Mouse (Mus musculus) heart, embryonic 16.5 days (tissue): Measurements from ENCODE around the gene Txlng. TPM values are rescaled to one million over a fixed set of nuclear protein-coding genes. Genes with fewer than 3 reads are reported as not detected.

Experiments
- ATAC-seq: fragments of 200-750 bp; cut with Nextera tagmentation; replicated peaks from 2 replicates; pipeline ENCODE4 v1.8.0; 2017; ENCODE audit warnings: moderate number of reproducible peaks; ENCODE audit not compliant: insufficient read depth, low FRiP score; ENCODE audit errors: extremely low read depth
- H3K27ac ChIP-seq: fragments of 300-500 bp; sonication (generic); 2 replicates; pipeline ENCODE4 v1.5.1; 2014; ENCODE audit warnings: mild to moderate bottlenecking, low read length, control low read depth, moderate library complexity
- H3K27me3 ChIP-seq: fragments of 300-500 bp; sonication (generic); 2 replicates; pipeline ENCODE4 v1.6.1; 2014; ENCODE audit warnings: low read length, mixed read lengths; ENCODE audit not compliant: control insufficient read depth, insufficient read depth
- H3K36me3 ChIP-seq: fragments of 300-500 bp; sonication (generic); 2 replicates; pipeline ENCODE4 v1.6.1; 2014; ENCODE audit not compliant: control insufficient read depth, insufficient read depth
- H3K4me1 ChIP-seq: fragments of 300-500 bp; sonication (generic); 2 replicates; pipeline ENCODE4 v1.6.1; 2014; ENCODE audit warnings: low read length, mixed read lengths; ENCODE audit not compliant: control insufficient read depth, insufficient read depth
- H3K4me2 ChIP-seq: fragments of 300-500 bp; sonication (generic); 2 replicates; pipeline ENCODE4 v1.6.1; 2014; ENCODE audit warnings: low read depth, mild to moderate bottlenecking, control low read depth, low read length
- H3K4me3 ChIP-seq: fragments of 300-500 bp; sonication (generic); 2 replicates; pipeline ENCODE4 v1.5.1; 2014; ENCODE audit warnings: mild to moderate bottlenecking, control low read depth, low read length
- H3K9ac ChIP-seq: fragments of 300-500 bp; sonication (generic); 2 replicates; pipeline ENCODE4 v1.6.1; 2014; ENCODE audit warnings: low read length, control low read depth
- H3K9me3 ChIP-seq: fragments of 300-500 bp; sonication (generic); replicated peaks from 2 replicates; pipeline ENCODE4 v1.6.1; 2016; ENCODE audit warnings: low read length; ENCODE audit not compliant: control insufficient read depth
- WGBS: fragments of 180-500 bp; shearing (Covaris S2); extraction: QIAGEN DNeasy Blood & Tissue Kit; methylation state at CpG from one replicate; pipeline ENCODE4 v1.1.7; 2014; 5-methylcytosine and 5-hydroxymethylcytosine counted together
- polyA plus RNA-seq: library from polyadenylated mRNA; unstranded; fragments of >200 nt; fragmentation: Nextera tagmentation; extraction: Ambion mirVana; gene quantifications from 2 replicates; pipeline ENCODE4 v1.2.1, GENCODE M21; 2015

The Txlng gene
- polyA plus RNA-seq, result 9.5 and 12.0 TPM in 2 replicates

GRCm38 (mm10) chrX:162829203-162829708 is at the start of gene Txlng:
Txlng (minus strand) TSS chrX:162829454.
- WGBS, result 8% methylated on average over 37 of the region's 37 CpGs
- peak within 1 kb of the TSS; percentile 63; the same call in 1 of the 2 replicates for H3K27ac ChIP-seq
- H3K4me3 ChIP-seq, result peak within 1 kb of the TSS; percentile 61
- ATAC-seq, result peak; percentile 99
- no peaks in the 10 kb centered on the region for H3K9me3 ChIP-seq
- H3K4me2 ChIP-seq, result peak within 1 kb of the TSS; percentile 88
- peak within 1 kb of the TSS; percentile 78 for H3K9ac ChIP-seq
- no peaks in the 10 kb centered on the region for H3K4me1 ChIP-seq
- H3K36me3 ChIP-seq, result no peaks in the 10 kb centered on the region
- no peaks in the 10 kb centered on the region for H3K27me3 ChIP-seq

DNA sequence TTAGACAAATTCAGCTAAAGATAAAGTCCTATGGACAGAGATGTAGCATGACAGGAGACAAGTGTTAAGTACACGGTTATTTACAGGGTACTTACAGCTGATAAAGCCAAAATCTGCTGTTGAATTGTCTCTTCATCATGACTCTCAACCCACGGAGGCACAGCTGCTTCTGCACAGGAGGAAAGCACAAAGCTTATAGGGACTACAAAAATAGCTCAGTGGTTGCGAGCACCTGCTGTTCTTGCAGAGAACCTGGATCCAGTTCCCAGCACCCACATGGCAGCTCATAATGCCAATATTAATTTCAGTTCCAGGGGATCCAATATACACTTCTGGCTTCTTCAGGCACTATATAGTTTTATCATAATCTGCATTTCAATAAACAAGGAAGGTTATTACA is 49.0 kb upstream of the Txlng start:
- H3K4me2 ChIP-seq, result no peak overlapping the region
- H3K36me3 ChIP-seq, result peaks cover 7% of the 10 kb centered on the region; the same call in 1 of the 2 replicates
- H3K4me1 ChIP-seq, result no peaks in the 10 kb centered on the region
- ATAC-seq, result no peak
- 83% methylated on average over 3 of the region's 3 CpGs for WGBS
- H3K4me3 ChIP-seq, result no peak overlapping the region
- H3K27me3 ChIP-seq, result no peaks in the 10 kb centered on the region
- no peak overlapping the region for H3K27ac ChIP-seq
- no peak overlapping the region for H3K9ac ChIP-seq
- no peaks in the 10 kb centered on the region for H3K9me3 ChIP-seq

DNA sequence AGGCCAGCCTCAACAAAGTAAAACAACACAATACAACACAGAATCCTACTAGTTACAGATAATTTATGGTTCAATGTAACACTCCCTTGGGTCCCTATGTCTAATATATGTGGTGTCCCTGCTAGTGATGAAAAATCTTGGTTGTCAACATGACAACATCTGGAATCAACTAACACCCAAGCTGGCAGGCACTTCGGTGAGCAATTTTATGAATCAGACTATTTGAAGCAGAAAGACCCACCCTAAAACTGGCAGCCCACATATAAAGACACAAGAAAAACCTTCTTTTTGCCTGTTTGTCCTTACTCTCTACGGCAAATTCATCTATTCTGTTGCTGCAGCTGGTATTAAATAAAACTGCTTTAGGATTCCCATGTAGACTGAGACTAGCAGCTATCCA is 44.5 kb upstream of the Txlng start:
- no peak overlapping the region for H3K27ac ChIP-seq
- peaks cover 14% of the 10 kb centered on the region; the same call in 1 of the 2 replicates for H3K36me3 ChIP-seq
- no peaks in the 10 kb centered on the region for H3K9me3 ChIP-seq
- no peak overlapping the region for H3K4me3 ChIP-seq
- ATAC-seq, result no peak
- no peaks in the 10 kb centered on the region for H3K4me1 ChIP-seq
- WGBS, result 94% methylated on average over 2 of the region's 2 CpGs
- no peak overlapping the region for H3K9ac ChIP-seq
- no peaks in the 10 kb centered on the region for H3K27me3 ChIP-seq
- H3K4me2 ChIP-seq, result no peak overlapping the region

- Histone ChIP-seq H3K4me3 (no peak overlapping the region), H3K9ac (no peak overlapping the region), H3K9me3 (no peaks in the 10 kb centered on the region), H3K27me3 (no peaks in the 10 kb centered on the region), H3K27ac (peak overlapping the region; percentile 10; the same call in 1 of the 2 replicates), H3K4me1 (no peaks in the 10 kb centered on the region), H3K4me2 (no peak overlapping the region), H3K36me3 (peaks cover 13% of the 10 kb centered on the region; the same call in 1 of the 2 replicates)
- 31% methylated on average over 4 of the region's 4 CpGs for WGBS
- no peak for ATAC-seq
These were observed 42.7 kb upstream of the Txlng start for GRCm38 (mm10) chrX:162871734-162872517.

- H3K4me3 ChIP-seq, result no peak overlapping the region
- H3K4me2 ChIP-seq, result no peak overlapping the region
- no peak overlapping the region for H3K9ac ChIP-seq
- H3K27me3 ChIP-seq, result no peaks in the 10 kb centered on the region
- 0 out of 2 replicates have a peak, but pooled peaks have one; percentile 28 for ATAC-seq
- no peak overlapping the region for H3K27ac ChIP-seq
- no peaks in the 10 kb centered on the region for H3K4me1 ChIP-seq
- 55% methylated on average over 3 of the region's 3 CpGs for WGBS
- no peaks in the 10 kb centered on the region for H3K9me3 ChIP-seq
- H3K36me3 ChIP-seq, result peaks cover 9% of the 10 kb centered on the region; the same call in 1 of the 2 replicates
These were observed 39.2 kb upstream of the Txlng start for GRCm38 (mm10) chrX:162868294-162868965.

GRCm38 (mm10) chrX:162848682-162849081 is 19.4 kb upstream of the Txlng start:
- 65% methylated on average over 1 of the region's 1 CpGs for WGBS

DNA sequence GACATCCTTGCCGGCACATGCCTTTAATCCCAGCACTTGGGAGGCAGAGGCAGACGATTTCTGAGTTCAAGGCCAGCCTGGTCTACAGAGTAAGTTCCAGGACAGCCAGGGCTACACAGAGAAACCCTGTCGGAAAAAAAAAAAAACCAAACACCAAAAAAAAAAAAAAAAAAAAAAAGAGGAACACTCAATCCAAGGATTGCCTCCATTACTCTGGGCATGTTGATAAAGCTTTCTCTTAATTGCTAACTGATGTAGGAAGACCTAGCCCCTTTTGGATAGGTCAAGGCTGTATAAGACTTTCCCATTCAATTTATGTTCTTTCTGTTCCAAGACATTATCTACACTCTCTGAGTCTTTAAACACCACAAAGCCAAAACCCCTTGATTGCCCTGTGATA is 16.3 kb upstream of the Txlng start:
- H3K9ac ChIP-seq, result no peak overlapping the region

More at GRCm38 (mm10) chrX:162848682-162849081, 19.4 kb upstream of the Txlng start:
- Histone ChIP-seq H3K9ac (no peak overlapping the region), H3K27ac (no peak overlapping the region), H3K27me3 (no peaks in the 10 kb centered on the region), H3K4me2 (no peak overlapping the region), H3K9me3 (no peaks in the 10 kb centered on the region), H3K4me1 (no peaks in the 10 kb centered on the region), H3K4me3 (no peak overlapping the region), H3K36me3 (no peaks in the 10 kb centered on the region)
- ATAC-seq, result no peak

DNA sequence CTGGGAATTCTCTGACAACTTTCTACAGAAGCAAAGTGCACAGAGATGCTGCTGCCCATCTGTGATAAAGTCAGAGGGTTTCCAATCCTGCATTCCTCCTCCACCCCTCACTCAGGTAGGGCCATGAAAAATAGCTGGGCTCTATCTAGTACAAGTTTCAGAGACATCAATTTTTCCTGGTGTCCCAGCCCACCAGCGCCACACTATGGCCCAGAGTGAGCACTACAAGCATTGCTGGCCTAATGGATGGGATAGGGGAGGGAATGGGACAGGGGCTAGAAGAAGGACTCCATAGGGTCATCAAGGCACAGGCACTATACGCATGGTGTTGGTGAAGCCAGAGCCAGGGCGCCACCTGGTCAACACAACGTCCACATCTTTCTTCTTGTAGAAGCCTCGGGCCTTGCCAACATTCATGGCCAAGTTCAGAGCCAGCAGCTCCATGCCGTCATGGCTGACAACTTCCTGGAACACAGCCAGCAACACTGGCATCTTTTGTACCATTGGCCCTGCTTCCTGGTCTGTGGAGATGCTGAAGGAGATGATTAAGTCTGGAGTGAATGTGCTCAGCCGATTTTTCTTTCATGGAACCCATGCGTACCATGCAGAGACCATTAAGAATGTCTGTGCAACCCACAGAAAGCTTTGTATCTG is 15.3 kb upstream of the Txlng start:
- no peaks in the 10 kb centered on the region for H3K4me1 ChIP-seq
- no peak overlapping the region for H3K27ac ChIP-seq
- H3K36me3 ChIP-seq, result no peaks in the 10 kb centered on the region
- H3K4me3 ChIP-seq, result no peak overlapping the region
- no peak overlapping the region for H3K9ac ChIP-seq
- 58% methylated on average over 8 of the region's 8 CpGs for WGBS
- no peak for ATAC-seq
- H3K27me3 ChIP-seq, result no peaks in the 10 kb centered on the region
- no peaks in the 10 kb centered on the region for H3K9me3 ChIP-seq
- no peak overlapping the region for H3K4me2 ChIP-seq

More for the DNA sequence above, 16.3 kb upstream of the Txlng start:
- ATAC-seq, result no peak
- Histone ChIP-seq H3K4me2 (no peak overlapping the region), H3K27me3 (no peaks in the 10 kb centered on the region), H3K4me1 (no peaks in the 10 kb centered on the region), H3K4me3 (no peak overlapping the region), H3K9me3 (no peaks in the 10 kb centered on the region), H3K27ac (no peak overlapping the region), H3K36me3 (no peaks in the 10 kb centered on the region)
- 77% methylated on average over 3 of the region's 3 CpGs for WGBS
